Mouse (Mus musculus): ENCODE data around the gene Tbpl1. TPM values are rescaled to one million over a fixed set of nuclear protein-coding genes. Genes with fewer than 3 reads are reported as not detected.

Gene Tbpl1
- polyA plus RNA-seq, 1 experiment from 2014 or later, result 110 TPM

GRCm38 (mm10) chr10:22718475-22718874 lies 13.3 kb downstream of the Tbpl1 start:
- H3K9ac ChIP-seq (replicated peaks; ENCODE audit: low read depth, low read length), result no peak overlapping the region
- WGBS, result 43% methylated on average over 4 of the region's 4 CpGs
- no peaks in the 10 kb centered on the region for H3K27me3 ChIP-seq (replicated peaks; ENCODE audit: control insufficient read depth, insufficient read depth, low read length)
- H3K27ac ChIP-seq (ENCODE audit: low read length), result no peak overlapping the region
- no peaks in the 10 kb centered on the region for H3K9me3 ChIP-seq (ENCODE audit: control insufficient read depth, low read length)
- H3K4me2 ChIP-seq (ENCODE audit: low read length), result no peak overlapping the region
- H3K36me3 ChIP-seq (ENCODE audit: control insufficient read depth, insufficient read depth), result no peaks in the 10 kb centered on the region
- no peak for ATAC-seq
- H3K4me1 ChIP-seq (replicated peaks; ENCODE audit: control insufficient read depth, insufficient read depth, low read length), result peaks cover 5% of the 10 kb centered on the region
- no peak overlapping the region for H3K4me3 ChIP-seq (replicated peaks; ENCODE audit: low read length)

DNA sequence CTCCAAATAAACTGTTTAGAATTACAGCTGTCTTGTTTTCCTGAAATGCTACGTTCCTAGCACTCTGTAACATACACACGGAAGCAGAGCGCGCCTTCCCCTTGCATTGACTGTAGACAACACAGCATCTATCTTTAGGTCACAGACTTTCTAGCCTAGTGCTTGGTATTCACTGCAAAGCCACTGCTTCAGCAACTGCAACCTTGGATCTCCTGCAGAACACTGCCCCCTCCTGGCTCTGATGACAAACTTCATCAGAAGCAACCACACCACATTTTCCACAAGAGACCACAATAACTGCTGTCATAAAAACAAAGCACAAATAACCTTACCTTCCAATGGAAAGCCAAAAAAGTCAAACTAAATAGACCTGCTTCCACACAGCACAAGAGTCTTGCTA lies 17.2 kb downstream of the Tbpl1 start:
- H3K9ac ChIP-seq (replicated peaks; ENCODE audit: low read depth, low read length), result no peak overlapping the region
- 0 out of 2 replicates have a peak, but pooled peaks cover 2% of the 10 kb centered on the region for H3K36me3 ChIP-seq (ENCODE audit: control insufficient read depth, insufficient read depth)
- ATAC-seq, result peak; percentile 55; the same call in 1 of the 2 replicates
- peaks cover 5% of the 10 kb centered on the region for H3K4me1 ChIP-seq (replicated peaks; ENCODE audit: control insufficient read depth, insufficient read depth, low read length)
- H3K27me3 ChIP-seq (replicated peaks; ENCODE audit: control insufficient read depth, insufficient read depth, low read length), result no peaks in the 10 kb centered on the region
- H3K9me3 ChIP-seq (ENCODE audit: control insufficient read depth, low read length), result no peaks in the 10 kb centered on the region
- H3K4me2 ChIP-seq (ENCODE audit: low read length), result no peak overlapping the region
- 77% methylated on average over 4 of the region's 4 CpGs for WGBS
- H3K4me3 ChIP-seq (replicated peaks; ENCODE audit: low read length), result no peak overlapping the region
- H3K27ac ChIP-seq (ENCODE audit: low read length), result no peak overlapping the region

DNA sequence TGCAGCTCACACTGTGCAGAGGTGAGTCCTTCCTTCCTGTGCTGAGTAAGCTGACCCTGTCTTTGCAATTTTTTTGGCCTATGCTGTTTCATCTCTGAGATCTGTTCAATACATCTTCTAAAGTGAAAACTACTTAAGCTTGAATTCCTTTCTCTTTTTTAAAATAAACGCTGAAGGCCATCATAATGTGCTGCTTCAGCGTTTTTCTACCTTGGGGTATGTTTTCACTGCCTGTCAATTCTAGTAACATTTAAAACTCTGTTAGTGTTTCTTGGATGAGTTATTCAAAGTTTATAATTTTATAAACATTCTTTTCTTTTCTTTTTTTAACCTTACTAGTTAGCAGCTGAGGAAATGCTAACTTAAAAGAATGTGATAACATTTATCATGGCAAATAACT lies 18.8 kb downstream of the Tbpl1 start:
- Histone ChIP-seq H3K9ac (replicated peaks; ENCODE audit: low read depth, low read length) (no peak overlapping the region), H3K4me2 (ENCODE audit: low read length) (no peak overlapping the region), H3K27ac (ENCODE audit: low read length) (no peak overlapping the region), H3K36me3 (ENCODE audit: control insufficient read depth, insufficient read depth) (peaks cover 7% of the 10 kb centered on the region; the same call in 1 of the 2 replicates), H3K4me1 (replicated peaks; ENCODE audit: control insufficient read depth, insufficient read depth, low read length) (no peaks in the 10 kb centered on the region), H3K27me3 (replicated peaks; ENCODE audit: control insufficient read depth, insufficient read depth, low read length) (no peaks in the 10 kb centered on the region), H3K9me3 (ENCODE audit: control insufficient read depth, low read length) (no peaks in the 10 kb centered on the region), H3K4me3 (replicated peaks; ENCODE audit: low read length) (no peak overlapping the region)
- WGBS, result 96% methylated on average over 2 of the region's 2 CpGs
- no peak for ATAC-seq

GRCm38 (mm10) chr10:22710173-22710777 lies 21.5 kb downstream of the Tbpl1 start:
- WGBS, result 88% methylated on average over 13 of the region's 13 CpGs
- H3K9ac ChIP-seq (replicated peaks; ENCODE audit: low read depth, low read length), result no peak overlapping the region
- no peaks in the 10 kb centered on the region for H3K9me3 ChIP-seq (ENCODE audit: control insufficient read depth, low read length)
- no peak overlapping the region for H3K4me3 ChIP-seq (replicated peaks; ENCODE audit: low read length)
- H3K4me2 ChIP-seq (ENCODE audit: low read length), result no peak overlapping the region
- ATAC-seq, result peak; percentile 29; the same call in 1 of the 2 replicates
- H3K36me3 ChIP-seq (ENCODE audit: control insufficient read depth, insufficient read depth), result peaks cover 23% of the 10 kb centered on the region
- H3K27me3 ChIP-seq (replicated peaks; ENCODE audit: control insufficient read depth, insufficient read depth, low read length), result no peaks in the 10 kb centered on the region
- H3K4me1 ChIP-seq (replicated peaks; ENCODE audit: control insufficient read depth, insufficient read depth, low read length), result no peaks in the 10 kb centered on the region
- no peak overlapping the region for H3K27ac ChIP-seq (ENCODE audit: low read length)

DNA sequence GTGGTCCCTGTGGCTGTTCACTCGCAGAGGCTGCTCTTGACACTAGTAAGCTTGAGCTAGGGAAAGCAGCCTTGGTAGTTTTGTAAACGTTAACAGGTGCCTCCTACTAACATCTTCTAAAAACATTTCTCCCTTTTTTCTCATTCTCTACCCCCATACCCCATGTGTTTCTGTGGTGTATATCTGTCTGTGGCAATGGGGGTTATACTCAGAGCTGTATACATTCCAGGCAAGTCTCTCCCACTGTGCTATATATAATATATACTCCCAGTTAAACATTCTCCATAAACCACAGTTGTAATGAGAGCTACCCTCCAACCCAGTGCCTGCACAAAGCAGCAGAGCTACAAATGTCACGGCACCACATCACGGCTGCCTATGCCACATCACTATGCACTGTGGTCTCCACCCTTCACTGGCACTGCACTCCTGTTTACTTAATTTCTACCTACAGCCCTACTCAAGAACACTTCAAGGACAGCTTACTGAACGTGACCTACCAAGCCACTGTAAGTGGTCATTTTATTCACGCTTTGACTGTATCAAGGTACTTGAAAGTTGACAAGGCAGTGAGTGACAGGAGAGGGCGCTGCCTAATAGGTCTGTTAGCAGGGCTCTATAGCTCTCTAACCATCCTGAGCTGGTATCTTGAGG lies 23.4 kb downstream of the Tbpl1 start:
- Histone ChIP-seq H3K4me3 (replicated peaks; ENCODE audit: low read length) (no peak overlapping the region), H3K27ac (ENCODE audit: low read length) (no peak overlapping the region), H3K4me1 (replicated peaks; ENCODE audit: control insufficient read depth, insufficient read depth, low read length) (peaks cover under 1% of the 10 kb centered on the region; the same call in 1 of the 2 replicates), H3K36me3 (ENCODE audit: control insufficient read depth, insufficient read depth) (peaks cover 26% of the 10 kb centered on the region), H3K9ac (replicated peaks; ENCODE audit: low read depth, low read length) (no peak overlapping the region), H3K4me2 (ENCODE audit: low read length) (no peak overlapping the region), H3K9me3 (ENCODE audit: control insufficient read depth, low read length) (no peaks in the 10 kb centered on the region), H3K27me3 (replicated peaks; ENCODE audit: control insufficient read depth, insufficient read depth, low read length) (no peaks in the 10 kb centered on the region)
- WGBS, result 88% methylated on average over 7 of the region's 7 CpGs
- no peak for ATAC-seq

GRCm38 (mm10) chr10:22703844-22704243 lies 27.9 kb downstream of the Tbpl1 start:
- Histone ChIP-seq H3K4me2 (ENCODE audit: low read length) (no peak overlapping the region), H3K9me3 (ENCODE audit: control insufficient read depth, low read length) (no peaks in the 10 kb centered on the region), H3K36me3 (ENCODE audit: control insufficient read depth, insufficient read depth) (peaks cover 21% of the 10 kb centered on the region), H3K27me3 (replicated peaks; ENCODE audit: control insufficient read depth, insufficient read depth, low read length) (no peaks in the 10 kb centered on the region), H3K4me1 (replicated peaks; ENCODE audit: control insufficient read depth, insufficient read depth, low read length) (peaks cover 17% of the 10 kb centered on the region), H3K27ac (ENCODE audit: low read length) (no peak overlapping the region), H3K4me3 (replicated peaks; ENCODE audit: low read length) (no peak overlapping the region), H3K9ac (replicated peaks; ENCODE audit: low read depth, low read length) (no peak overlapping the region)
- ATAC-seq, result no peak
- WGBS, result 88% methylated on average over 6 of the region's 6 CpGs

- Histone ChIP-seq H3K36me3 (ENCODE audit: control insufficient read depth, insufficient read depth) (peaks cover 14% of the 10 kb centered on the region), H3K4me1 (replicated peaks; ENCODE audit: control insufficient read depth, insufficient read depth, low read length) (peaks cover 17% of the 10 kb centered on the region), H3K27me3 (replicated peaks; ENCODE audit: control insufficient read depth, insufficient read depth, low read length) (no peaks in the 10 kb centered on the region), H3K4me3 (replicated peaks; ENCODE audit: low read length) (no peak overlapping the region), H3K9me3 (ENCODE audit: control insufficient read depth, low read length) (no peaks in the 10 kb centered on the region), H3K27ac (ENCODE audit: low read length) (peak overlapping the region; percentile 72), H3K4me2 (ENCODE audit: low read length) (no peak overlapping the region), H3K9ac (replicated peaks; ENCODE audit: low read depth, low read length) (no peak overlapping the region)
- peak; percentile 69 for ATAC-seq
- 62% methylated on average over 12 of the region's 12 CpGs for WGBS
Measured at GRCm38 (mm10) chr10:22701485-22702315, 30.0 kb downstream of the Tbpl1 start.

- no peak overlapping the region for H3K4me2 ChIP-seq (ENCODE audit: low read length)
- H3K4me3 ChIP-seq (replicated peaks; ENCODE audit: low read length), result no peak overlapping the region
- H3K9ac ChIP-seq (replicated peaks; ENCODE audit: low read depth, low read length), result no peak overlapping the region
- no peaks in the 10 kb centered on the region for H3K27me3 ChIP-seq (replicated peaks; ENCODE audit: control insufficient read depth, insufficient read depth, low read length)
- peak overlapping the region; percentile 72 for H3K27ac ChIP-seq (ENCODE audit: low read length)
- H3K36me3 ChIP-seq (ENCODE audit: control insufficient read depth, insufficient read depth), result peaks cover 9% of the 10 kb centered on the region; the same call in 1 of the 2 replicates
- no peak for ATAC-seq
- WGBS, result 87% methylated on average over 9 of the region's 9 CpGs
- peaks cover 17% of the 10 kb centered on the region for H3K4me1 ChIP-seq (replicated peaks; ENCODE audit: control insufficient read depth, insufficient read depth, low read length)
- no peaks in the 10 kb centered on the region for H3K9me3 ChIP-seq (ENCODE audit: control insufficient read depth, low read length)
Measured at GRCm38 (mm10) chr10:22700773-22701172, 31.0 kb downstream of the Tbpl1 start.

All from forebrain, embryonic 16.5 days (tissue).